ENCODE assay signal across 15 mouse cellular contexts in genomic region chr7:145110028-145110427, GRCm38 (mm10).
DNase-seq lines count a peak whose midpoint lies in the region; ATAC-seq and TF ChIP-seq lines count a peak whose summit lies in the region.
"Had no signal": no experiment of that assay in that cellular context is flagged by ENCODE, and none has a peak within 500 bp of the region (broad histone marks: within the 10 kb centered on the region; RNA-seq: fewer than 3 reads in every experiment).

No protein-coding gene starts in this region.

- ATAC-seq in heart, embryonic 11.5 days (replicated peaks; ENCODE audit: insufficient number of reproducible peaks, low FRiP score, low TSS enrichment), result no peak
- no peak for ATAC-seq in kidney, embryonic 16.5 days (ENCODE audit: low FRiP score, low TSS enrichment)
- ATAC-seq in intestine, embryonic 16.5 days, result no peak
- ATAC-seq: forebrain, embryonic 15.5 days; midbrain, embryonic 16.5 days had no signal

- TF ChIP-seq EP300 in CH12.LX (IDR thresholded peaks at IDR 0.05; ENCODE audit: low read length), result no peak

- no peak overlapping the region for H3K9ac ChIP-seq in heart, embryonic 11.5 days (ENCODE audit: low read depth, low read length)
- H3K9ac ChIP-seq in kidney, embryonic 16.5 days (replicated peaks; ENCODE audit: low read length), result 0 out of 2 replicates have a peak overlapping the region, but pooled peaks have one; percentile 50
- no peak overlapping the region for H3K9ac ChIP-seq in CH12.LX (ENCODE audit: insufficient read depth, low read depth)
- H3K9ac ChIP-seq in intestine, embryonic 16.5 days (ENCODE audit: low read depth, low read length), result no peak overlapping the region
- H3K9ac ChIP-seq: forebrain, embryonic 15.5 days; hindbrain, embryonic 12.5 days; liver, embryonic 14.5 days; neural tube, embryonic 13.5 days had no signal

- TF ChIP-seq POLR2A in CH12.LX (IDR thresholded peaks at IDR 0.05; ENCODE audit: low read depth, low read length), result no peak

- no peak for DNase-seq in heart, adult 8-10 months (ENCODE audit: low spot score)
- no peak for DNase-seq in kidney, adult 8-10 months
- DNase-seq in CH12.LX (ENCODE audit: extremely low read depth), result no peak
- DNase-seq in embryo, embryonic 10 days (ENCODE audit: low spot score), result no peak
- DNase-seq in thymus, postnatal 0 days (ENCODE audit: low spot score), result no peak
- DNase-seq: cerebellum, postnatal 36 days; gastrocnemius, postnatal 10 days had no signal

- no peak for TF ChIP-seq RAD21 in CH12.LX (IDR thresholded peaks at IDR 0.05; ENCODE audit: low read depth, low read length)

- no peak overlapping the region for H3K4me2 ChIP-seq in heart, embryonic 11.5 days
- H3K4me2 ChIP-seq in kidney, embryonic 16.5 days (replicated peaks; ENCODE audit: low read depth, low read length), result 0 out of 2 replicates have a peak overlapping the region, but pooled peaks have one; percentile 47
- 0 out of 2 replicates have a peak overlapping the region, but pooled peaks have one; percentile 58 for H3K4me2 ChIP-seq in CH12.LX (ENCODE audit: insufficient read depth, low read depth, poor library complexity, severe bottlenecking)
- no peak overlapping the region for H3K4me2 ChIP-seq in intestine, embryonic 16.5 days (ENCODE audit: low read depth, low read length)
- H3K4me2 ChIP-seq: forebrain, embryonic 15.5 days; hindbrain, embryonic 12.5 days; neural tube, embryonic 13.5 days had no signal

- no peak overlapping the region for H3K4me3 ChIP-seq in heart, embryonic 11.5 days (ENCODE audit: low read depth, low read length)
- H3K4me3 ChIP-seq in kidney, embryonic 16.5 days (ENCODE audit: low read length), result no peak overlapping the region
- H3K4me3 ChIP-seq in CH12.LX (replicated peaks in 1 of 3; ENCODE audit: low read depth in 2 of 3, low read length in 2 of 3, poor library complexity in 1 of 3), result no peak overlapping the region
- H3K4me3 ChIP-seq in intestine, embryonic 16.5 days (ENCODE audit: low read length), result no peak overlapping the region
- H3K4me3 ChIP-seq: forebrain, embryonic 15.5 days; hindbrain, embryonic 12.5 days; neural tube, embryonic 13.5 days had no signal

- H3K9me3 ChIP-seq in heart, embryonic 11.5 days (replicated peaks; ENCODE audit: control insufficient read depth, low read length), result no peaks in the 10 kb centered on the region
- H3K9me3 ChIP-seq in kidney, embryonic 16.5 days (ENCODE audit: low read length), result no peaks in the 10 kb centered on the region
- H3K9me3 ChIP-seq in CH12.LX (replicated peaks; ENCODE audit: low read length), result no peaks in the 10 kb centered on the region
- no peaks in the 10 kb centered on the region for H3K9me3 ChIP-seq in intestine, embryonic 16.5 days (ENCODE audit: control insufficient read depth, low read length)
- H3K9me3 ChIP-seq: forebrain, embryonic 15.5 days; hindbrain, embryonic 12.5 days; neural tube, embryonic 13.5 days had no signal

- 80% methylated on average over 3 of the region's 3 CpGs for WGBS in heart, embryonic 11.5 days (ENCODE audit: insufficient replicate concordance)
- WGBS in kidney, embryonic 16.5 days, result 72% methylated on average over 3 of the region's 3 CpGs
- 75% methylated on average over 3 of the region's 3 CpGs for WGBS in intestine, embryonic 16.5 days

- peaks cover 20% of the 10 kb centered on the region for H3K4me1 ChIP-seq in heart, embryonic 11.5 days (ENCODE audit: control insufficient read depth, insufficient read depth, low read length)
- peaks cover 37% of the 10 kb centered on the region for H3K4me1 ChIP-seq in kidney, embryonic 16.5 days (ENCODE audit: insufficient read depth, low read length)
- H3K4me1 ChIP-seq in CH12.LX (ENCODE audit: control insufficient read depth in 1 of 2, insufficient read depth in 2 of 2), result peaks cover 22 to 46% of the 10 kb centered on the region in 2 experiments
- peaks cover 26% of the 10 kb centered on the region for H3K4me1 ChIP-seq in intestine, embryonic 16.5 days (ENCODE audit: control insufficient read depth, insufficient read depth, low read length)

- no peaks in the 10 kb centered on the region for H3K36me3 ChIP-seq in heart, embryonic 11.5 days (ENCODE audit: control insufficient read depth, insufficient read depth, low read length)
- no peaks in the 10 kb centered on the region for H3K36me3 ChIP-seq in kidney, embryonic 16.5 days (ENCODE audit: insufficient read depth, low read length)
- H3K36me3 ChIP-seq in CH12.LX (replicated peaks in 1 of 2; ENCODE audit: control insufficient read depth in 1 of 2, insufficient read depth in 1 of 2, low read length in 1 of 2), result no peaks in the 10 kb centered on the region
- H3K36me3 ChIP-seq in intestine, embryonic 16.5 days (ENCODE audit: control insufficient read depth, insufficient read depth, low read length), result no peaks in the 10 kb centered on the region
- H3K36me3 ChIP-seq: forebrain, embryonic 15.5 days; hindbrain, embryonic 12.5 days; neural tube, embryonic 13.5 days had no signal

- TF ChIP-seq CTCF in CH12.LX (conservative IDR thresholded peaks at IDR 0.05 in 1 of 2, IDR thresholded peaks at IDR 0.05 in 1 of 2; ENCODE audit: low read depth in 2 of 2, low read length in 2 of 2), result no peak

- H3K27me3 ChIP-seq in heart, embryonic 11.5 days (ENCODE audit: control insufficient read depth, insufficient read depth, low read length), result no peaks in the 10 kb centered on the region
- no peaks in the 10 kb centered on the region for H3K27me3 ChIP-seq in kidney, embryonic 16.5 days (ENCODE audit: insufficient read depth, low read length)
- H3K27me3 ChIP-seq in CH12.LX (replicated peaks), result peaks cover 14% of the 10 kb centered on the region
- H3K27me3 ChIP-seq in intestine, embryonic 16.5 days (replicated peaks; ENCODE audit: control insufficient read depth, insufficient read depth, low read length), result no peaks in the 10 kb centered on the region
- H3K27me3 ChIP-seq: forebrain, embryonic 15.5 days; hindbrain, embryonic 12.5 days; neural tube, embryonic 13.5 days had no signal

- no peaks in the 10 kb centered on the region for H3K79me2 ChIP-seq in CH12.LX (replicated peaks; ENCODE audit: control insufficient read depth, extremely low read depth, insufficient read depth, poor library complexity, severe bottlenecking)

- dilution Hi-C loops in CH12.LX (cut with MboI; ENCODE audit: extremely low pct_ligation_motif_present, extremely low pct_unique_long_range_greater_than_20kb, low sequenced_read_pairs), result no loop called here

- in situ Hi-C loops in CH12.LX (cut with MboI; ENCODE audit: low pct_ligation_motif_present, low pct_unique_long_range_greater_than_20kb, low sequenced_read_pairs), result no loop called here

- H3K27ac ChIP-seq in heart, embryonic 11.5 days (ENCODE audit: low read depth, low read length), result peak overlapping the region; percentile 86; the same call in 1 of the 2 replicates
- H3K27ac ChIP-seq in kidney, embryonic 16.5 days (ENCODE audit: low read length), result peak overlapping the region; percentile 93
- H3K27ac ChIP-seq in CH12.LX (ENCODE audit: insufficient read depth, low read depth), result no peak overlapping the region
- peak overlapping the region; percentile 93 for H3K27ac ChIP-seq in intestine, embryonic 16.5 days (ENCODE audit: low read length)
- H3K27ac ChIP-seq: forebrain, embryonic 15.5 days; liver, embryonic 14.5 days; neural tube, embryonic 13.5 days had no signal

TF ChIP-seq in CH12.LX, 34 proteins besides CTCF, POLR2A, EP300 and RAD21:
- TF ChIP-seq MAZ (IDR thresholded peaks at IDR 0.05; ENCODE audit: low read depth, low read length), result no peak
- TF ChIP-seq SIN3A (IDR thresholded peaks at IDR 0.05; ENCODE audit: low read length), result no peak
- no peak for TF ChIP-seq TBP (conservative IDR thresholded peaks at IDR 0.05; ENCODE audit: low read depth, low read length)
- no peak for TF ChIP-seq MYC (IDR thresholded peaks at IDR 0.05; ENCODE audit: low read depth, low read length)
- TF ChIP-seq IRF4 (IDR thresholded peaks at IDR 0.05; ENCODE audit: low read depth, low read length), result no peak
- TF ChIP-seq JUND (conservative IDR thresholded peaks at IDR 0.05; ENCODE audit: low read depth, low read length), result no peak
- TF ChIP-seq JUN (IDR thresholded peaks at IDR 0.05; ENCODE audit: insufficient read depth, low read depth, low read length), result no peak
- TF ChIP-seq GABPA (IDR thresholded peaks at IDR 0.05; ENCODE audit: insufficient replicate concordance, low read depth, low read length), result no peak
- no peak for TF ChIP-seq NRF1 (IDR thresholded peaks at IDR 0.05; ENCODE audit: low read depth, low read length)
- no peak for TF ChIP-seq ZC3H11A (IDR thresholded peaks at IDR 0.05; ENCODE audit: low read depth, low read length)

Comparison
In these comparisons a context has a peak if more than half of its experiments do, and no peak if none do; other contexts are left out.
1. H3K4me2 ChIP-seq: peak in kidney, embryonic 16.5 days (single experiment) and CH12.LX (single experiment); none in heart, embryonic 11.5 days (single experiment) and intestine, embryonic 16.5 days (single experiment).